Mouse (Mus musculus) cortical plate, adult 2 months (tissue): ENCODE results near the gene Dhx30.

Source experiments
- CTCF ChIP-seq: fragments of 200-500 bp; IDR thresholded peaks from 2 replicates; pipeline ENCODE4 v1.5.1; 2011; ENCODE audit warnings: mild to moderate bottlenecking, control low read depth, low read length; ENCODE audit not compliant: insufficient read depth; ENCODE audit errors: extremely low read depth
- POLR2A ChIP-seq: fragments of 200-500 bp; IDR thresholded peaks from 2 replicates; pipeline ENCODE4 v1.6.1; 2011; ENCODE audit warnings: mild to moderate bottlenecking, low read length, control low read depth; ENCODE audit not compliant: insufficient read depth; ENCODE audit errors: extremely low read depth

DNA sequence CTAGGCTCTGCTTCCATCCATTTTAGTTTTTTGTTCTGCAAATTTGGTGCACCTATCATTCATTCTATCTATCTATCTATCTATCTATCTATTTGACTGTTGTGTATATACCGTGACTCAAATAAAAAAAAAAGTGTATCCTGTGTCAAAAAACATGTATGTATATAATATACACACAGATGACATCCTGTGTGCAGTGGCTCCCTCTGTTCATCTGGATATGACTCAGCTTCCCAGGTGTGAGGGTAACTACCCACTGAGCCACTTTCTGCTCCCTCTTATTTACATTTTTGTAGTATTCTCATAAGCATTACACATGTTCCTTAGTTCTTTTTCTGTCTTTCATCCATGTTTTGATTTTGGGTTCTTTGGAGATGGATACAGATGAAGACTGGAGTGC is 24.5 kb upstream of the Dhx30 start:
- TF ChIP-seq CTCF (no peak), POLR2A (no peak)
